7 mouse cellular contexts compared by ENCODE assay signal in the genomic region with DNA sequence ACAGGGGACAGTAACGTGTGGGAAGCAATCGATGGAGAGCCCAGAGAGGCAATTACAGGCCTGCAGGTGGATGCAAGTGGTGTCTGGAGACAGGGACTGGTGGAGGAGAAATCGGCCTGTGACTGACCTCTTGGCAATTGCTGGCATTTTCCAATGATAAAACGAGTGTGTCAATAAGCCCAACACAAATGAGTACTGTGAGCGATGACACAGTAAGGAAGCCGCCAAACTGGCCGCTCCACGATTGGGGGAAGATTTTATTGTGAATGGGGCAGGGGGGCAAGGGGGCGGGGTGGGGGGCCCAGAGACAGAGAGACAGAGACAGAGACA. TPM values are rescaled to one million over a fixed set of nuclear protein-coding genes. Genes with fewer than 3 reads are reported as not detected.
DNase-seq lines count a peak whose midpoint lies in the region; ATAC-seq and TF ChIP-seq lines count a peak whose summit lies in the region.

No protein-coding gene starts in this region.

- no peaks in the 10 kb centered on the region for H3K27me3 ChIP-seq in lung, postnatal 0 days (replicated peaks; ENCODE audit: insufficient read depth, low read length)
- H3K27me3 ChIP-seq in forebrain, embryonic 13.5 days: no peaks in the 10 kb centered on the region
- no peaks in the 10 kb centered on the region for H3K27me3 ChIP-seq in liver, embryonic 11.5 days (replicated peaks; ENCODE audit: control insufficient read depth, insufficient read depth, low read length)
- H3K27me3 ChIP-seq in stomach, postnatal 0 days (ENCODE audit: control insufficient read depth, insufficient read depth, low read length): no peaks in the 10 kb centered on the region

- no peak for ATAC-seq in lung, postnatal 0 days
- peak; percentile 30; the same call in 1 of the 2 replicates for ATAC-seq in forebrain, embryonic 13.5 days
- ATAC-seq in liver, embryonic 11.5 days (replicated peaks; ENCODE audit: low FRiP score): peak; percentile 47; the same call in 1 of the 2 replicates
- ATAC-seq in stomach, postnatal 0 days (ENCODE audit: low FRiP score, low TSS enrichment): 0 out of 2 replicates have a peak, but pooled peaks have one; percentile 36

- H3K4me1 ChIP-seq in lung, postnatal 0 days (ENCODE audit: insufficient read depth, low read depth, low read length): peaks cover 8% of the 10 kb centered on the region; the same call in 1 of the 2 replicates
- peaks cover 5% of the 10 kb centered on the region; the same call in 1 of the 2 replicates for H3K4me1 ChIP-seq in forebrain, embryonic 13.5 days
- no peaks in the 10 kb centered on the region for H3K4me1 ChIP-seq in liver, embryonic 11.5 days (replicated peaks; ENCODE audit: control insufficient read depth, insufficient read depth, low read length)
- no peaks in the 10 kb centered on the region; the same call in 1 of the 2 replicates for H3K4me1 ChIP-seq in stomach, postnatal 0 days (replicated peaks; ENCODE audit: control insufficient read depth, insufficient read depth)

- no peak overlapping the region for H3K27ac ChIP-seq in lung, postnatal 0 days (ENCODE audit: low read length)
- no peak overlapping the region for H3K27ac ChIP-seq in forebrain, embryonic 13.5 days
- no peak overlapping the region for H3K27ac ChIP-seq in liver, embryonic 11.5 days (ENCODE audit: low read depth, low read length)
- no peak overlapping the region for H3K27ac ChIP-seq in stomach, postnatal 0 days (replicated peaks)

- TF ChIP-seq EP300 in lung, postnatal 0 days (IDR thresholded peaks at IDR 0.05): no peak
- TF ChIP-seq EP300 in stomach, postnatal 0 days (optimal IDR thresholded peaks at IDR 0.05): no peak

- no peak overlapping the region for H3K9ac ChIP-seq in lung, postnatal 0 days (replicated peaks; ENCODE audit: low read depth)
- H3K9ac ChIP-seq in forebrain, embryonic 13.5 days: peak overlapping the region; percentile 43; the same call in 1 of the 2 replicates
- H3K9ac ChIP-seq in liver, embryonic 11.5 days (ENCODE audit: low read depth, low read length): peak overlapping the region; percentile 46
- peak overlapping the region; percentile 38 for H3K9ac ChIP-seq in stomach, postnatal 0 days (ENCODE audit: low read length)

- H3K9me3 ChIP-seq in lung, postnatal 0 days (ENCODE audit: low read length): no peaks in the 10 kb centered on the region
- H3K9me3 ChIP-seq in forebrain, embryonic 13.5 days (replicated peaks): no peaks in the 10 kb centered on the region
- no peaks in the 10 kb centered on the region for H3K9me3 ChIP-seq in liver, embryonic 11.5 days (ENCODE audit: control insufficient read depth, low read length)
- no peaks in the 10 kb centered on the region for H3K9me3 ChIP-seq in stomach, postnatal 0 days (ENCODE audit: control insufficient read depth, low read length)

- H3K36me3 ChIP-seq in lung, postnatal 0 days (ENCODE audit: insufficient read depth, low read length): 0 out of 2 replicates have a peak, but pooled peaks cover 8% of the 10 kb centered on the region
- peaks cover 13% of the 10 kb centered on the region; the same call in 1 of the 2 replicates for H3K36me3 ChIP-seq in forebrain, embryonic 13.5 days (ENCODE audit: poor library complexity, severe bottlenecking)
- H3K36me3 ChIP-seq in liver, embryonic 11.5 days (ENCODE audit: control insufficient read depth, insufficient read depth, low read length): no peaks in the 10 kb centered on the region
- H3K36me3 ChIP-seq in stomach, postnatal 0 days (ENCODE audit: control insufficient read depth, insufficient read depth, low read length): no peaks in the 10 kb centered on the region; the same call in 1 of the 2 replicates

- H3K4me3 ChIP-seq in lung, postnatal 0 days (ENCODE audit: low read depth, low read length): peak overlapping the region; percentile 37
- H3K4me3 ChIP-seq in forebrain, embryonic 13.5 days: peak overlapping the region; percentile 35
- peak overlapping the region; percentile 42 for H3K4me3 ChIP-seq in liver, embryonic 11.5 days (ENCODE audit: low read depth, low read length)
- peak overlapping the region; percentile 41 for H3K4me3 ChIP-seq in stomach, postnatal 0 days (ENCODE audit: low read depth, low read length)

- no peak for DNase-seq in lung, postnatal 0 days (ENCODE audit: low spot score)
- no peak for DNase-seq in lung, postnatal 10 days
- DNase-seq in liver, embryonic 11.5 days (ENCODE audit: low spot score): no peak
- DNase-seq in stomach, postnatal 0 days (ENCODE audit: low spot score): no peak
- DNase-seq in natural killer cell, adult 2 months (ENCODE audit: low spot score in 2 of 2): no peak
- DNase-seq in ovary, postnatal 36 days (ENCODE audit: low spot score): no peak

- WGBS in lung, postnatal 0 days: 9% methylated on average over 9 of the region's 9 CpGs
- 18% methylated on average over 9 of the region's 9 CpGs for WGBS in forebrain, embryonic 13.5 days
- WGBS in liver, embryonic 11.5 days: 18% methylated on average over 9 of the region's 9 CpGs
- 9% methylated on average over 9 of the region's 9 CpGs for WGBS in stomach, postnatal 0 days

- no peak for TF ChIP-seq CTCF in lung, postnatal 0 days (IDR thresholded peaks at IDR 0.05)
- no peak for TF ChIP-seq CTCF in stomach, postnatal 0 days (IDR thresholded peaks at IDR 0.05; ENCODE audit: low read depth)

- peak overlapping the region; percentile 55 for H3K4me2 ChIP-seq in lung, postnatal 0 days (replicated peaks; ENCODE audit: low read depth, low read length)
- peak overlapping the region; percentile 63 for H3K4me2 ChIP-seq in forebrain, embryonic 13.5 days
- peak overlapping the region; percentile 77 for H3K4me2 ChIP-seq in liver, embryonic 11.5 days
- H3K4me2 ChIP-seq in stomach, postnatal 0 days (replicated peaks; ENCODE audit: low read depth): peak overlapping the region; percentile 71

RNA-seq across cellular contexts. Expression of a gene that starts 32.0 kb away (rescaled TPM):
- 1.9 and 2.2 TPM in 2 replicates for polyA plus RNA-seq in lung, postnatal 0 days (2015; fragmentation: Nextera tagmentation; extraction: Ambion mirVana)
- 0.66 and 0.76 TPM in 2 replicates for polyA plus RNA-seq in forebrain, embryonic 13.5 days (2015; fragmentation: Nextera tagmentation; extraction: Ambion mirVana)
- 0.59 and 0.78 TPM in 2 replicates for polyA plus RNA-seq in liver, embryonic 11.5 days (2014; fragmentation: Nextera tagmentation; extraction: Ambion mirVana)
- 4.8 and 5.1 TPM in 2 replicates for polyA plus RNA-seq in stomach, postnatal 0 days (2015; fragmentation: Nextera tagmentation; extraction: Ambion mirVana)
